Mouse (Mus musculus) activated CD4-positive, CD25-positive, alpha-beta regulatory T cell, adult 4 months (primary cell): ENCODE results near the gene Pms2. TPM values are rescaled to one million over a fixed set of nuclear protein-coding genes. Genes with fewer than 3 reads are reported as not detected.

Experiments
- ATAC-seq: one replicate; pipeline ENCODE4 v1.8.0; 2017
- polyA plus RNA-seq, 2 experiments: library from polyadenylated mRNA; unstranded; fragments of 100-300 nt; shearing (Covaris generic); gene quantifications; one replicate each; pipeline ENCODE4 v1.2.1; 2017

Gene Pms2
- polyA plus RNA-seq, 2 experiments from 2014 or later = 37.0 to 39.8 TPM

DNA sequence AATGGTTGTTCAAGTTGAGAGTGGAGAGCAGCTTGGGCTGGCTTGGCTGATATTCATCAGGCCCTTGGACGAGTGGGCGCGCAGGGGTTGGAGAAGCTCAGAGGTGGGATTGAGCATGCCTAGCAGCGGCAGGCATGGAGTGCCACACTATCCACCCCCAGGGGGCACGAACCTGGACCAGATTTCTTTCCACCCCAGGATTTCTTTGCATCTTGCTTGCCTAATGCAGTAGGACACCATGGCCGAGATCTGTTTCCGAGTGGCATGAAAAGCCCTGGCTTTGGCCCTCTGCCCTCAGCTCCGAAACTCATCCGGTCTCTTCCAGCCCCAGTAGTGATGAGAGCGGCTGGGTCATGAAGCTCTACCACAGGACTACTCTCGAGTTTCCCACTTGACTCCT is 23.6 kb downstream of the Pms2 start:
- no peak for ATAC-seq

DNA sequence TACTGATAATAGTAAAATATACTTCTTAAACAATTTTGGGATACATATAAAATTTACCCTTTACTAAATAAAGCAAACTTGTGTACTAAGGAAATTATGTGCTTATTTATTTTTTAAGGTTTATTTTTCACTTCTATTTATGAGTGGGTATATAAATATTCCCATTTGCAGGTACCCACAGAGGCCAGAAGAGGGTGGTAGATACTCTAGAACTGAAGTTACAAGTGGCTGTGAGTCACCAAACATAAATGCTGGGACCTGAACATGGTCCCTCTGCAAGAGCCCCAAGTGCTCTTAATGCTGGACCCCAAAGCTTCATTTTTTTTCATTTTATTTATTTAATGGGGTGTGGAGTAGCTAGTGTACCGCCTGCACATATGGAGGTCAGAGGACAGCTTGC is 24.1 kb downstream of the Pms2 start:
- no peak for ATAC-seq

DNA sequence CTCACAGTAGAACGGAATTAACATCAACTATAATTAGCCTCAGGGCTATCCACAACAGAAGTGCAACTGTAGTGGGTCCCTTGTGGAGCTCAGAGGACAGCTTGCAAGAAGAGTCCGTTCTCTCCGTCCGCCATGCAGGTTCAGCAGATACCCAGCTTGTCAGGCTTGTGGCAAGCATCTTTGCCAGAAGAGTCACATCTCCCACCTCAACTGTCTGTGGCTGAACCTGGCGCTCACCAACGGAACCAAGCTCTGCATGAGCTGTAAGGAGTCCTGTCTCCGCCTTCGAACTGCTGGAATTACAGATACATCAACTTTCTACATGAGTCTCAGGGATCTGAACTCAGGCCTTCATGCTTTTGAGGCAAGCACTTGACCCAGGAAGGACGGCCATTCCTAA is 26.4 kb downstream of the Pms2 start:
- no peak for ATAC-seq

DNA sequence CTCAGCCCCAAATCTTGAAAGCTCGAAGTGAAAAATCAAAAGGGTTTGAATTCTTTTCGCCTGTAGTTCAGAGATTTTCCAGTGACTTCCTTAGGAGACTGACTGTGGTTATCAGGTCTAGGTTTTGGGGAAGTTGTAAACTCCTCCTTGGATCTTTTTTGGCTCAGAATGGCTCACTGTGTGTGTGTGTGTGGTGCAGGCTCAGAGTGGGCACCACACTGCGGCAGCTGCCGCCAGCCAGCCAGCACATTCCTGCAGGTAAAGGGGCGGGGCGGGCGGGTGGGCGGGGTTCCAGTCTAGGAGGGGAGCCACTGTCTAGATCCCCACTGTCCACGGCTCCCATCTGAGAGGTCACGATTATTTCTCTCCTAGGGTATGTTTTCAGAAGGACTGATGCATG is 31.8 kb downstream of the Pms2 start:
- no peak for ATAC-seq

DNA sequence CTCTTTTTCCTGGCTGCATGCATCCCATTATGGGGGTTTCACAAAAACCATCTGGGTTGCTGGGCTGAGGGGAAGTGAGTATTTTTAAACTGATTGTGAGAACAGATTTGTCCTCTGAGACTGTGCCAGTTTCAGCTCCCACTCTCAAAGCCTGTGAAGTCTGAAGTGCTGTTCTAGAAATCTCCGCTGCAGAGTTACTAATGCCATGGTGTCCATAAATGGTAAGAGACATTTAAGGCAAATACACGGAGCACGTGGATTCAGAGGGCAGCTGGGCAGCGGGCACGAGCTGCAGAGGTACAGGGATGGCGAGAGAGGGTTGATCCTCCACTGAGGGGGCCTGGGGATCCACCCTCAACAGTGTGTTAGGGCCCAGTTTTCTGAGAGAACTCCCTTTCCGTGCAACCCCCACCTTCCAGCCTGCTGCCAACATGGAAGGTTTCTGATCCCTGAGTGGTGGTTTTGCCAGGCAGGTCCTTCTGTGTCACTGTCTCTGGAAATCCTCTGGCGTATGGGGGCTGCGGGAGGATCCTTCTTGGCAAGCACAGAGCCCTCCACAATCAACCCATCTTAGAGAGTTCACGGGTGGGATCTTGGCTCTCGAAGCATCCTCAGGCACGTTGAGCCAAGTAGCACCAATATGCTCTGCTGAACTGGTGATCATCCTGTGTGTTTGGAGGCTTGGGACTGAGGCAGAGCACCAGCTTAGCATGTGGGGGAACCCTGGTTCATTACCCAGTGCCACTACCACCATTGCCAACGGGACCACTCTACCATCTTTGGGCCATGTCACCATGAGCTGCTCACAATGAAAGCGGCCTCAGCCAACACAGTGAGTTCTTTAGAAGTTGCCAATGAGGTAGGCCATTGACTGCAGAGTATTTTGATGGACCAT is 33.7 kb downstream of the Pms2 start:
- no peak for ATAC-seq

DNA sequence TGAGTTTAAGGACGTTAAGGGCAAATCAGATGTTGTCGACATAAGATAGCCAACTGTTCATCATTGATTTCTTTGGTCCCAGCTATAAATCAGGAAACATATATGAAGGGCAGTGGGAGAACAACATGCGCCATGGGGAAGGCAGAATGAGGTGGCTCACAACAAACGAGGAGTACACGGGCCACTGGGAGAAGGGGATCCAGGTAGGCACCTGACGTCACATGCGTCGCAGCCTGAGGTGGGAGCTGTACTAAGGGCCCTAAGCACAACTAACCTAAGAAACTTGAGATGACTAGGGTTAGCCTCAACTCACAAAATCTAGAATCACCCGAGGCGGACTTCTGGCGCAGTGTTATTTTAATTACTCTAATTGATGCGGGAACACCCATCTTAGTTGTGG is 38.6 kb downstream of the Pms2 start:
- no peak for ATAC-seq

DNA sequence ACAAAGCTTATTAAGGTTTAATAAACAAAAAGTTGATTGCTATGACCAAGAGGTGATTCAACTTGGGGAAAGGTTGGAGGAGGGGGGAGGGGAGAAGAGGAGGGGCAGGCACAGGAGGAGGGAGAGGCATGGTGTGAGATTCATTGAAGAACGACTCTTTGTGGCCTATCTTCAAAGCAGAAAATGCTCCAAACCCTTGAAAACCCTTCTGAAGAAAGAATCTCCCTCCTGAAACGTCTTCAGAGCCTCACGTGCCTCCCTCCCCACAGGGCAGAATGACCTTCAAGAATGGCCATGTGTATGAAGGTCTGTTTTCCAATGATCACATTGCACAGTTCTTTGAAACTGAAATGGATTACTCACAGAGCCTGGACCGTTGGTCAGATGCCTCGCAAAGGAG is 40.3 kb downstream of the Pms2 start:
- ATAC-seq = no peak

DNA sequence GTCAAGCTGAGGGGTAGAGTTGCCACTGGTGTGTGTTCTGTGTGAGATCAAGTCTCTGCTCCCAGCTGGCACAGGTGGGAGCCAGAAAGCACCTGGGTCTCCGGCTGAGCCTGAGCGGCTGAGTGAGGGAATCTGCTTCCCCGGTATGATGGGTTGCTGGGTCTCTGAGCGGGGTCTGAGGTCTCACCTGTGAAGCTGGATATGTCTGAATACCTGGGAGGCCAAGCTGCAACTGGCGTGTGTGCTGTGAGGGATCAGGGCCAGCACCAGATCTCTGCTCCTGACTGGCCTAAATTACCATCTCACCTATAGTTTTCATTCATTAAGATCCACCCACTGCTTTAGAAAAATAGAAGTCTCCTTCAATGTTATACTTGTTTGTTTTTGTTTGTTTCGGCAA is 47.3 kb downstream of the Pms2 start:
- no peak for ATAC-seq

DNA sequence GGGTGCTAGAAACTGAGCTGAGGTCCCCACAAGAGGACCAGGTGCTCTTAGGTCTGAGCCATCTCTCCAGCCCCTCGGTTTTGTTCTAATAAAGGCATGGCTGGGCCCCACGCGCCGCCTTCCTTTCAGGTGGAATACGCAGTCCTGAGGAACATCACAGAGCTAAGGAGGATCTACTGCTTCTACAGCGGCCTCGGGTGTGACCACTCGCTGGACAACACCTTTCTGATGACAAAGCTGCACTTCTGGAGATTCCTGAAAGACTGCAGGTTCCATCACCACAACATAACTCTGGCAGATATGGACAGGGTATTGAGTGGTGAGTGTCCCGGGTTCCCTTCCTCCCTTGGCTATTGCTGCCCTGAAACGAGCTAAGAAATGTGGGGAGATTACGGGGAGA is 49.8 kb downstream of the Pms2 start:
- no peak for ATAC-seq

DNA sequence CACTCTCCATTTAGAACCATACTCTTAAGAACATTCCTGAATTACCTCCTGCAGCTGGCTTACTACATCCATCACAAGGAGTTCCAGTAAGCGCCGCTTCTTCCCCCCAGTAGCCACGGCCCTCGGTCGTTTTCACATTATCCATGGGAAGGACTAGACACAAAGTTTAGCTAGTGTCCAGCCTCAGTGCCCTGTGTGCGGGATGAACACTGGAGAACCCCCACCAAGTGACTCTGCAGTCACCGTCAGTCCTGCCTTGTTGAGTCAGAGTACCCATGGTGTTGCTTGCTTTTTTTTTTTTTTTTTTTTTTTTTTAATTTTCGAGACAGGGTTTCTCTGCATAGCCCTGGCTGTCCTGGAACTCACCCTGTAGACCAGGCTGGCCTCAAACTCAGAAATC is 51.4 kb downstream of the Pms2 start:
- ATAC-seq = no peak

DNA sequence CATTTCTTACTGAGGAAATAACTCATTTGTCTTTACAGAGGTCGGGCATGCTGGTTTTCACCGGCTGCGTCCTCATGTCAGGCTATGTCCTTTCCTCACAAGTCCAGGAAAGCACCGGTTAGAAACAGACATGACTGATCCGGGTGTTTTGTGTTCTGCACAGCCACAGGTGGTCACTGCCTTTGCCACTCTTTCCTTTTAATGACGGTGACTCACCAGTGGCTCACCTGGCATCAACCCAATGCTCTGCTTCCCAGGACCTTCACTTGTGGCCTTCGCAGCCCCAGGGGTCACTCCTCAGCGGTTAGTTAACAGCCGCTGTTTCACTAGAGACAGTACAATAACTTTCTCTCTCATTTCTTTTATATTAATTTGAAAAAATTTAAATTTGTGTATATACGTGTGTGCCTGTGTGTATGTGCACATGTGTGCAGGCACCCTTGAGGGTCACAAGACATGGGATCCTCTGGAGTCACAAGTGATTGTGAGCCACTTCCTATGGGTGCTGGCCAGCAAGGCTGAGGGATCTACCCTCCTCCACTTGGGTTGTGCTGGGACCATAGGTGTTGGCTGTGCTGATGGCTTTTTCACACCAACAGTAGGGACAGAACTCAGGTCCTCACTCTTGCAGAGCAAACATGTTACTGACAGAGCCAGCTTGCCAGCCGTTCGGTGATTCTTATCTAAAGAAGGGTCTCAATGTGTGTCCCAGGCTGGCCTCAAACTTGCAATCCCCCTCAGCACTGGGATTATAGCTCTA is 56.0 kb downstream of the Pms2 start:
- no peak for ATAC-seq

DNA sequence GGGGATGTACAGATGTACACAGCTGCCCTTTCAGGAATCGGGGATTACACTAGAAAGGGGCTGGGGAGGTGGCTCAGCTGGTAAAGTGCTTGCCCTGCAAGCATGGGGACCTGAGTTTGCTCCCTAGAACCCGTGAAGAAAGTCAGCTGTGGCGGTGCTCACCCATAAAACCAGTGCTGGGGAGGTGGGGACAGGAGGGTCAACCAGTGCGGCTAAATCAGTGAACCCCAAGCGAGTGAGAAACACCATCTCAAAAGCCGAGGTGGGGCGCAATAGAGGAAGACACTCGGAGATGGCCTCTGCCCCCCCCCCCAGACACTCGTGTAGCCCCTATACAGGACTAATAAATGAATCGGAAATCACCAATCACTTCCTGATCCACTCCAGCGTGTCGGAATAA is 56.9 kb downstream of the Pms2 start:
- ATAC-seq = no peak

DNA sequence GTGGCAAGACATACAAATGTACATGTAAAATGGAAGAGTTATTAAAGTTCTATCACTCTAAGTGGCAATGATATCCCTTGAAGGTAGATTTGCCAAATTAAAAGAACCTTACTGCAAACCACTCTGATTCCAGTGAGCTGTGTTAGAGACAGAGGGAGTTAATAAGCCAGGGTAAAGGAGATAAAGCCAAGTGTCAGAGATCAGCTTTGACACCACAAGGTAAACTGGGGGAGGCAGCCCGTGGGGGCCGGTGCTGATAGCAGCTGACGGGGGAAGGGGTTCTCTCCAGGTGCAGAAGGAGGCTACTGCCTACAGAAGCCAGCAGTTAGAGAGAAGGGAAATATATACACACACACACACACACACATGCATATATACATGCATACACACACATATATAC is 62.9 kb downstream of the Pms2 start:
- ATAC-seq = no peak

DNA sequence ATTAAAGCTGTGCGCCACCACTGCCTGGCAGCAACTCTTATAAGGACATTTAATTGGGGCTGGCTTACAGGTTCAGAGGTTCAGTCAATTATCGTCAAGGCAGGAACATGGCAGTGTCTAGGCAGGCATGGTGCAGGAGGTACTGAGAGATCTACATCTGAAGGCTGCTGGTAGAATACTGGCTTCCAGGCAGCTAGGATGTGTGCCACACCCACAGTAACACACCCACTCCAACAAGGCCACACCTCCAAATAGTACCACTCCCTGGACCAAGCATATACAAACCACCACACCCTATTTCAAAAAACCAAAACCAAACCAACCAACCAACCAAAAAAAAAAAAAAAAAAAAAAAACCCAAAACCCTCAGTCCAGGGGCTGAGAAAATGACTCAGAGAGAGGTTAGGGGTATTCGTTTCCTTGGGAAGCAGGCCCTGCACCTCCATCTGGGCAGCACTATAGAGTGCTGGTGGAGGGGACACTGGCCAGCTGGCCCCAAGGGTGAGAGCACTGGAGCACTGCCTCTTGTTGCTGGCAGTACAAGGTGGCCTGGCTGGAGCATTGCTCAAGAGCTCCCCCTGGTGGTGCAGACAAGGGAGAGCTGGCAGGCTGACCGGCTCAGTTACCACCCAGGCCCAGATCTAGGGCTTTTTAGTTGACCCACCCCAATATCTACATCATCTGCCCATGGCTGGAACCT is 65.3 kb downstream of the Pms2 start:
- ATAC-seq = no peak

DNA sequence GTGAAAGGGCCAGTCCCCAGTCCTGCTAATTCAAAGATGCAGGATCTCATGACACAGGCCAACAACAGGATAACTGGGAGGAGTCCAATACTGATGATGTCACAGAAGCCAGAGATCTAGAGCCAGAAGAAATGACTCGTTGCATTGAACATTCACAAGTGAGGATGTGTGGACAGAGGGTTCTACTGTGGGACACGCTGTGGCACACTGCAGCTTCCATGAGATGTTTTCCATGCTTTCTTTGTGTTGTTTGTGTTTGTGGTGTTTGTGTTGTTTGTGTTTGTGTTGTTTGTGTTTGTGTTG is 65.8 kb downstream of the Pms2 start:
- no peak for ATAC-seq

DNA sequence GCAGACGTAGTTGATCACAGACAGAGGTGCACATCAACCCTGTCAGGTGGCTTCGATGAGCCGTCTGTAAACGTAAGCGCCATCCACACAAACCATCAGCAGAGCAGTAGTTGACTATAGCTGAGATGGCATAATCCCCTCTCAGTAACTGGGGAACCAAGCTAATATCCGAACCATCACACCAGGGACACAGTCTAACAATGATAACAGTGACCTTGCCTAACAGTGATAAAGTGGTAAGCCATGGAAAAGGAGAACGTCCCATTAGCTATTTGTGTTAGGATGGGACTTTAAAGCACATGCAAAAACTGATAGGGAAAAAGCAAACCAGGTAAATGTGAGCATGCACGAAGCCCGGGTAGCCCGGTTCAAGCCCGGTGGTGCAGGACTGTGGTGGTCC is 66.5 kb downstream of the Pms2 start:
- ATAC-seq = no peak

DNA sequence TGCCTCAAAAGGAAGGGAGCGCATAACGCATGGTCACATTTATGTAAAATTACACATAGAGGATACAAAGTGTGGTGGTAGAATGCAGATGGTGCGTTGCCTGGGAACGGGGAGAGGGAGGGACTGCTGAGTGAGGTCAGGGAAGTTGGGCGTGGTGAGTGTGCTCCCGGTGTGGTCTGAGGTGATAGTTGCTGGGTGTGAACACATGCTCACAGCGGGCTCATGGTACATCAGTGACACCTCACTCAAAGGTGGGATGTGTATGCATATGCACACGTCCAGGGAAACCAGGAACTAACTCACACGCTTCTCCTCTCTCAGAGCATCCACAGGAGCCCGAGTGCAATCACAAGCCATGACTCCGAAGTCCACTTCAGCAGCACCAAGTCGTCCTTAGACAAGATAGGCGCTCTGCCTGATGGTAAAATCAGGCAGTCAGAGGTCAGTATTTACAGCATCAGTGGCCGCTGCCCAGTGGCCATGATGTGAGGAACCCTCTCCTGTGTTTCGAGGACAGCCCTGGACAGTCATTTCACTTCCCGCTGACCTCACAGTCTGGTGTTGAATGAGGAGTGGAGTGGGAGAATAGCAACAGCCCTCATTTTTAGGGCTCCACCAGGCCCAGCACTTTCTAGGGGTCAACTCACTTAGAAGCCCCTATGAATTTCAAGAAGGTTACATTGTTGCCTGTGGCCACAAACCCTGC is 67.1 kb downstream of the Pms2 start:
- ATAC-seq = no peak

DNA sequence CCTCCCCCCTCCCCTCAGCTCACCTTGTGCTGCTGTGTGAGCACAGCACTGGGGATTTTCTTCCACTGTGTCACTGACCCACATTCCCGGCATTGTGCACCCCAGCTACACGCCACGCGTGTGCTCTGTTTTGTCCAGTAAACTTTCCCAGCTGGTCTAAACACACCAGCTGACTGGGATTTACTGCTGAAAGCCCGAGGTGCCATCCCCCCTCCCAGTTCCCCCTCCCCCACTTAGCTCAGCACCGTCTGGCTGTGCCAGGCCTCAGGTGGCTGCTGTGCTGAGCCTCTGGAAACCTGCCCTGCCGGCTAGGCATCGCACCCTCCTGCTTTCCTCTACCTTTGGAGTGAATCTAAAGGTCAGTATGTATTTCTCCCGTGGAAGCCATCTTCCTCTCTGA is 71.1 kb downstream of the Pms2 start:
- ATAC-seq = no peak

DNA sequence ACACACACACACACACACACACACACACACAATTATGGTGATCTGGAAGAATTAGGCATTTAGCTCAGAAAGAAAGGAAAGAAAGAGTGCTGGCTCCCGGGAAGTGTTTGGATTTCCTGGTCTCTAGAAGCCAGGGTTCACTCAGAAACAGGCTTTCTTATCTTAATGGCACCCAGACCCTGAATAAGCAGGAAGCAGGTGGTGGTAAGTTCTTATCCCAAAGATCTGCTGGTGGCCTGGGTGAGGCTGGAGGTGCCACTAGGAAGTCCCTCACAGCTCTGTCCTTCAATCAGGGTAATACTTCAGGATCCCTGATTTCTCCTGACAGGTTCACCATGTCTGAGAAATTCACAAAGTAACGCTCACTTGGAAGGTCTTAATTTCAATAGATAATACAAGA is 72.6 kb downstream of the Pms2 start:
- no peak for ATAC-seq
